Mouse (Mus musculus) Patski (cell line): ENCODE results near the gene Ttc30a1. TPM values are rescaled to one million over a fixed set of nuclear protein-coding genes. Genes with fewer than 3 reads are reported as not detected.
"Not testable (repeated sequence)": the region's sequence is repeated elsewhere in the genome, so short reads cannot be mapped to it uniquely, and the experiment has no call there.

Experiments
- ATAC-seq: fragments of 100-300 bp; one replicate; pipeline ENCODE4 v1.8.0; 2021
- CTCF ChIA-PET: fragments of 350-600 bp; sonication (Branson Sonifier 250); formaldehyde crosslinking; loops from one replicate; lab custom pipeline; 2022; ENCODE audit warnings: inconsistent platforms; lab: Charles Lee
- POLR2A ChIA-PET: fragments of 350-600 bp; sonication (Branson Sonifier 250); formaldehyde crosslinking; loops from one replicate; lab custom pipeline; 2022; ENCODE audit warnings: antibody characterized with exemption, inconsistent platforms; lab: Charles Lee
- DNase-seq: peaks from one replicate; pipeline ENCODE4 v3.0.0-alpha.2; 2011; ENCODE audit warnings: low read depth, low spot score
- H3K27me3 ChIP-seq: fragments of 371-371 bp; one replicate; pipeline ENCODE4 v1.5.1; 2021
- CTCF ChIP-seq: fragments of 100-300 bp; IDR thresholded peaks from one replicate; pipeline ENCODE4 v1.5.1; 2021
- in situ Hi-C: fragments of 300-500 bp; cut with MboI; formaldehyde crosslinking; loops from 3 replicates; pipeline ENCODE4 v1.11.1; 2018; ENCODE audit warnings: low pct_unique_long_range_greater_than_20kb, mixed read lengths
- polyA plus RNA-seq: library from polyadenylated mRNA; unstranded; gene quantifications from one replicate; pipeline ENCODE4 v1.2.3, GENCODE M21; 2021

Ttc30a1 gene
- polyA plus RNA-seq, result 2.0 TPM

- ATAC-seq, in situ Hi-C loops, CTCF ChIA-PET, DNase-seq, H3K27me3 ChIP-seq, POLR2A ChIA-PET: not testable (repeated sequence)
These were observed at the start of gene Ttc30a1 for GRCm38 (mm10) chr2:75981440-75982081. Gene Ttc30a1, minus strand, starts transcription at chr2:75981967.

- ChIA-PET POLR2A (no interaction called here), CTCF (interaction anchor here (0.9 kb wide), 1 partner anchor 44 kb away, joined by 3 read pairs; no protein-coding TSS in a partner anchor)
- H3K27me3 ChIP-seq, result peaks cover 38% of the 10 kb centered on the region
- in situ Hi-C loops, result no loop called here
- ATAC-seq, result no peak
- DNase-seq, result no peak
- TF ChIP-seq CTCF, result no peak
These were observed 48.3 kb upstream of the Ttc30a1 start for GRCm38 (mm10) chr2:76030080-76030479.

- ChIA-PET CTCF (no interaction called here), POLR2A (no interaction called here)
- no peak for TF ChIP-seq CTCF
- DNase-seq (no peak), ATAC-seq (no peak)
- in situ Hi-C loops, result no loop called here
- peaks cover 32% of the 10 kb centered on the region for H3K27me3 ChIP-seq
These were observed 47.5 kb upstream of the Ttc30a1 start for GRCm38 (mm10) chr2:76029081-76029901.

- in situ Hi-C loops, result no loop called here
- H3K27me3 ChIP-seq, result peaks cover 7% of the 10 kb centered on the region
- ChIA-PET POLR2A (no interaction called here), CTCF (no interaction called here)
- ATAC-seq (no peak), DNase-seq (no peak)
- TF ChIP-seq CTCF, result no peak
These were observed 35.1 kb upstream of the Ttc30a1 start for GRCm38 (mm10) chr2:76016890-76017289.

- peaks cover 7% of the 10 kb centered on the region for H3K27me3 ChIP-seq
- POLR2A ChIA-PET, result no interaction called here
- DNase-seq, result no peak
- CTCF ChIA-PET, result no interaction called here
- in situ Hi-C loops, result no loop called here
- ATAC-seq, result no peak
- no peak for TF ChIP-seq CTCF
These were observed 34.4 kb upstream of the Ttc30a1 start for GRCm38 (mm10) chr2:76016136-76016535.

- TF ChIP-seq CTCF, result no peak
- H3K27me3 ChIP-seq, result peaks cover 8% of the 10 kb centered on the region
- no peak for DNase-seq
- no peak for ATAC-seq
- POLR2A ChIA-PET, result no interaction called here
- CTCF ChIA-PET, result no interaction called here
- in situ Hi-C loops, result no loop called here
These were observed 33.7 kb upstream of the Ttc30a1 start for GRCm38 (mm10) chr2:76015460-76015859.

GRCm38 (mm10) chr2:76014659-76015058 is 32.9 kb upstream of the Ttc30a1 start:
- no peak for TF ChIP-seq CTCF
- in situ Hi-C loops, result no loop called here
- POLR2A ChIA-PET, result no interaction called here
- no peak for ATAC-seq
- DNase-seq, result no peak
- H3K27me3 ChIP-seq, result peaks cover 11% of the 10 kb centered on the region
- CTCF ChIA-PET, result no interaction called here

- in situ Hi-C loops, result no loop called here
- ATAC-seq (no peak), DNase-seq (no peak)
- ChIA-PET POLR2A (no interaction called here), CTCF (no interaction called here)
- H3K27me3 ChIP-seq, result peaks cover 18% of the 10 kb centered on the region
- no peak for TF ChIP-seq CTCF
These were observed 24.4 kb upstream of the Ttc30a1 start for GRCm38 (mm10) chr2:76006194-76006593.

- no peak for ATAC-seq
- H3K27me3 ChIP-seq, result peaks cover 10% of the 10 kb centered on the region
- CTCF ChIA-PET, result no interaction called here
- in situ Hi-C loops, result no loop called here
- POLR2A ChIA-PET, result no interaction called here
- TF ChIP-seq CTCF, result no peak
- no peak for DNase-seq
These were observed 21.1 kb upstream of the Ttc30a1 start for GRCm38 (mm10) chr2:76002899-76003298.

- ATAC-seq, result peak; percentile 25
- in situ Hi-C loops, result no loop called here
- ChIA-PET POLR2A (interaction anchor here (0.6 kb wide), 1 partner anchor 1836 kb away, joined by 4 read pairs; no protein-coding TSS in a partner anchor), CTCF (interaction anchor here (1.0 kb wide), 1 partner anchor 16 kb away, joined by 5 read pairs; no protein-coding TSS in a partner anchor)
- no peak for DNase-seq
- H3K27me3 ChIP-seq, result peaks cover 7% of the 10 kb centered on the region
- TF ChIP-seq CTCF, result peak; percentile 66
These were observed 19.6 kb upstream of the Ttc30a1 start for GRCm38 (mm10) chr2:76001392-76001791.

- CTCF ChIA-PET, result interaction anchor here (1.3 kb wide), 1 partner anchor 14 kb away, joined by 3 read pairs; no protein-coding TSS in a partner anchor
- POLR2A ChIA-PET, result no interaction called here
- in situ Hi-C loops, result no loop called here
- ATAC-seq (no peak), DNase-seq (no peak)
- TF ChIP-seq CTCF, result no peak
- no peaks in the 10 kb centered on the region for H3K27me3 ChIP-seq
These were observed 17.9 kb upstream of the Ttc30a1 start for GRCm38 (mm10) chr2:75999636-76000035.
